In genomic region chr12:77571071-77571470, GRCm38 (mm10) we compare ENCODE assay signal across 8 mouse cellular contexts.
"Had no signal": no experiment of that assay in that cellular context is flagged by ENCODE, and none has a peak within 500 bp of the region (broad histone marks: within the 10 kb centered on the region; RNA-seq: fewer than 3 reads in every experiment).

No protein-coding gene starts in this region.

- H3K4me3 ChIP-seq: kidney, embryonic 15.5 days; left cerebral cortex, adult 2 months; liver, embryonic 13.5 days had no signal

- H3K4me1 ChIP-seq: kidney, embryonic 15.5 days; liver, embryonic 13.5 days had no signal

- H3K4me2 ChIP-seq: kidney, embryonic 15.5 days; liver, embryonic 13.5 days; midbrain, embryonic 11.5 days had no signal

- H3K36me3 ChIP-seq: kidney, embryonic 15.5 days; liver, embryonic 13.5 days had no signal

- H3K27ac ChIP-seq: kidney, embryonic 15.5 days; left cerebral cortex, adult 2 months; liver, embryonic 13.5 days had no signal

- H3K9ac ChIP-seq: kidney, embryonic 15.5 days; liver, embryonic 13.5 days had no signal

- H3K27me3 ChIP-seq: liver, embryonic 13.5 days had no signal

- H3K9me3 ChIP-seq: kidney, embryonic 15.5 days; liver, embryonic 13.5 days had no signal

- DNase-seq: kidney, adult 11 months; liver, embryonic 13.5 days; lung, adult 2 months; lung, postnatal 14 days; thymus, postnatal 25 days had no signal
